Comparison of ENCODE assay signal across 9 mouse cellular contexts in the genomic region with DNA sequence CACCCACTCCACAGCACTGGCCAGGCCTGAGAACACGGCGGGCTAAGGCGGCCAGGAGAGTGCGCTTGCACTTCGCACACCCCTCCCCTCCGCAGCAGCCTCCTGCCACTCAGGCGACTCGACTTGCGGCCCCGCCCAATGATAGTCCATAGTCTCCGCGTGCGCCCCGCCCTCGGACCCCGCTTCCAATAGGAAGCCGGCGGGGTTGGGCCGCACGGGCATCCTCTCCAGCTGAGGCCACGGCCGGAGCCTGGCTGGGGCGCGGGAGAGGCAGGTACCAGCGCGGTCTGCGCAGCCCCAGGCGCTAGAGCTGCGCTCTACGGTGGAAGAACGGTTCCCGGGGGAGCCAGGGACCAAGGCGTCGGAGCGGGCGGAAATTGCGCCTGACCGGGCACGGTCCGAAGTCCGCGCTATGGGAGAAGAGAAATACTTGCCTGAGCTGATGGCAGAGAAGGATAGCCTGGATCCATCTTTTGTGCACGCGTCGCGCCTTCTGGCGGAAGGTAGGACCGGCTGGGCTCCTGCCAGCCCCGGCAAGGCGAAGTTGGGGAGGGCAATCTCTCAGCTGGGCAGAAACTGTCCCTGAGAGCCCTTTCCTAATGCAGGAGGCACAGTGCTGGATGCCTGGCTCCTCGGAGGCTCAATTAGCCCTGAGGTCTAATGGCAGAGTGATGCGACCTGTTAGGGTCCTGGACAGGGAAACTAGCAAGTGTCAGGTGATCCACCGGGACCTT. TPM values are rescaled to one million over a fixed set of nuclear protein-coding genes. Genes with fewer than 3 reads are reported as not detected.
DNase-seq lines count a peak whose midpoint lies in the region; ATAC-seq lines count a peak whose summit lies in the region.
"Had no signal": no experiment of that assay in that cellular context is flagged by ENCODE, and none has a peak within 500 bp of the region (broad histone marks: within the 10 kb centered on the region; RNA-seq: fewer than 3 reads in every experiment).

Gene Khdrbs2 (plus strand): TSS at position 209 of the 734 bp plus-strand sequence.

- 0 out of 2 replicates have a peak, but pooled peaks cover 5% of the 10 kb centered on the region for H3K4me1 ChIP-seq in intestine, embryonic 15.5 days (replicated peaks)

- H3K4me3 ChIP-seq in intestine, embryonic 15.5 days (replicated peaks): peak within 1 kb of the TSS; percentile 43
- H3K4me3 ChIP-seq: erythroblast, embryonic 14.5 days had no signal

- WGBS in intestine, embryonic 15.5 days: under 1% methylated on average over 53 of the region's 53 CpGs

- H3K9ac ChIP-seq in intestine, embryonic 15.5 days: peak within 1 kb of the TSS; percentile 9; the same call in 1 of the 2 replicates

- peak within 1 kb of the TSS; percentile 80 for H3K4me2 ChIP-seq in intestine, embryonic 15.5 days (replicated peaks)

- DNase-seq in adrenal gland, postnatal 25 days: peak; percentile 75
- peak; percentile 94 for DNase-seq in embryo, embryonic 10 days (ENCODE audit: low spot score)
- peak; percentile 66 to 78 for DNase-seq in gastrocnemius, postnatal 4 days (ENCODE audit: low spot score in 2 of 2)
- peak; percentile 76 to 93 for DNase-seq in left cerebral cortex, adult 8-10 months (ENCODE audit: low spot score in 2 of 2)
- DNase-seq in right cerebral cortex, postnatal 25 days: peak; percentile 94
- no peak for DNase-seq in spleen, postnatal 36 days (ENCODE audit: low spot score in 2 of 2)

- peak; percentile 100 for ATAC-seq in intestine, embryonic 15.5 days
- peak; percentile 99 for ATAC-seq in megakaryocyte progenitor cell, adult 5-6 weeks (replicated peaks; ENCODE audit: poor library complexity)

- no peaks in the 10 kb centered on the region for H3K9me3 ChIP-seq in intestine, embryonic 15.5 days

- no peak within 1 kb of the TSS for H3K27ac ChIP-seq in intestine, embryonic 15.5 days

- H3K36me3 ChIP-seq in intestine, embryonic 15.5 days: no peaks in the 10 kb centered on the region

- peaks cover 7% of the 10 kb centered on the region; the same call in 1 of the 2 replicates for H3K27me3 ChIP-seq in intestine, embryonic 15.5 days (replicated peaks)

RNA-seq across cellular contexts. Expression of gene Khdrbs2, which starts in this region (rescaled TPM):
- total RNA-seq in adrenal gland, postnatal 25 days (2021): 0.64 TPM in 1 of 2 replicates, not detected in the other
- total RNA-seq in gastrocnemius, postnatal 4 days (2021): under 1 TPM; 0.56 to 0.57 TPM
- 3.4 and 3.5 TPM in 2 replicates for polyA plus RNA-seq in intestine, embryonic 15.5 days (2015; fragmentation: Nextera tagmentation; extraction: Ambion mirVana)
- 10 to 100 TPM; 13.1 to 16.3 (median 14.0) TPM for total RNA-seq in left cerebral cortex, adult 8-10 months (2022)
- total RNA-seq in megakaryocyte progenitor cell, adult 5-6 weeks (2015): not detected in 2 replicates
- total RNA-seq in megakaryocyte progenitor cell, adult 5-6 weeks (2017): not detected in 2 replicates
- polyA plus RNA-seq: erythroblast, embryonic 14.5 days had no signal

Comparison
In these comparisons a context has a peak if more than half of its experiments do, and no peak if none do; other contexts are left out.
1. Peak in DNase-seq in adrenal gland, postnatal 25 days; RNA of the gene not detected or under 1 TPM.
2. Peak in DNase-seq in gastrocnemius, postnatal 4 days; RNA of the gene not detected or under 1 TPM.
3. Peak in ATAC-seq in megakaryocyte progenitor cell, adult 5-6 weeks; RNA of the gene not detected or under 1 TPM.
4. DNase-seq: peak in embryo, embryonic 10 days (single experiment), left cerebral cortex, adult 8-10 months (2 of 2) and right cerebral cortex, postnatal 25 days (single experiment); none in spleen, postnatal 36 days (0 of 2).